Mouse (Mus musculus): Measurements from ENCODE around the gene Tenm2. TPM values are rescaled to one million over a fixed set of nuclear protein-coding genes. Genes with fewer than 3 reads are reported as not detected.

Gene Tenm2
- total RNA-seq, 2 experiments from 2014 or later, result 0.07 TPM

DNA sequence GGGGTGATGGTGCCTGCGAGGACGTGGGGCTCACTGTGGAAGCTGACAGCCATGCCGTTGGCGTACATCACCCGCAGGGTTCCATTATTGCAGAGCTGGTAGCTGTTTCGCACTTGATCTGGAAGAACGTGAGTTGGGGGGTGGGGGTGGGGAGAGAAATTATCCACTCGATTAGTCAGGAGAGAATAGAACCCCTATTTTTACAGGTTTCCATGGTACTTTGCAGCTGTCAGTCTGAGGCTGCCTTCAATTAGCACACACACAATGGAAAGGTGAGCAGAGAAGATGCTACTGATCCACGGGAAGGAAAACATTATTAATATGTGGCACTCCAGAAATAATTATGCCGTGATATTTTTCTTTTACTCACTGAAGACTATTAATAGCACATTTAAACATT, 1195.9 kb downstream of the Tenm2 start:
- intact Hi-C loops (cut with DNase I), result loop anchor here (10.0 kb wide), 1 partner anchor 455 kb away; no protein-coding TSS in a partner anchor
- no peak for DNase-seq

DNA sequence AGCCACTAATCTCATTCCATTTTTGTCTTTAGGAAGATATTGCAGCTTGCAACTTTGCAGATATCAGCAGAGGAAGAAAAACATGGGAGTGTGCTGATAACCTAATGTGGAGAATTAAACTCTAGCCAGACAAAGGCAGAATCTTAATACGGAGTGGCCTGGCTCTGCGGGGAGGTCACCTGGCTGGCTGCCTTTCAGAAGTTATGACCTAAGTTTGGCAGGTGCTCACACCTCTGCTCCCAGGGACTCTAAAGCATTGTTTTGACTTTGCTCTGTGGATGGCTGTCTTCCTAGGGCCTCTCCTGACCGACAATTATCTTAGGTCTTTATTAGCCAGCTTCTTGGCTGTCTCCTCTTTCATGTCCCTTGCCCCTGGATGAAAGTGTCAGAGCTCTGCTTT, 1197.4 kb downstream of the Tenm2 start:
- intact Hi-C loops (cut with DNase I), result no loop called here
- peak in 1 of 2 experiments; percentile 16 for DNase-seq

DNA sequence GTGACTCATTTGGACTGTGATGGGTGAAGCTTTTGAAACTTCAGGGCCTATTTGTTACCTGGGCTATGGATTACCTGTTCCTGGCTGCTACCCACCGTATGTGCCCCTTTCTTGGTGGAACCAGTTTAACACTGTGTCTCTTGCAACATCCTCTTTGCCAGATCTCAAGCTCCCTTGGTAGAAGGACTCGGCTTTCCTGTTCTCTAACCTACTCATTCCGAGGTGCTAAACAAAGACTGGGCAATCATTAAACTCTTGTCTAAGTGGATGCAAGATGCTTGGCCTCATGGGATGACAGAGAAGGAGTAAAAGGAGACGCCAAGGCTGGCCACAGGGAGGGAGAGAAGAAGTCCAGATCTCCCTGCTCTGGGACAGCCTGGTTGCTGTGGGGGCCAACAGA, 1198.5 kb downstream of the Tenm2 start:
- no peak for DNase-seq
- intact Hi-C loops (cut with DNase I), result no loop called here

DNA sequence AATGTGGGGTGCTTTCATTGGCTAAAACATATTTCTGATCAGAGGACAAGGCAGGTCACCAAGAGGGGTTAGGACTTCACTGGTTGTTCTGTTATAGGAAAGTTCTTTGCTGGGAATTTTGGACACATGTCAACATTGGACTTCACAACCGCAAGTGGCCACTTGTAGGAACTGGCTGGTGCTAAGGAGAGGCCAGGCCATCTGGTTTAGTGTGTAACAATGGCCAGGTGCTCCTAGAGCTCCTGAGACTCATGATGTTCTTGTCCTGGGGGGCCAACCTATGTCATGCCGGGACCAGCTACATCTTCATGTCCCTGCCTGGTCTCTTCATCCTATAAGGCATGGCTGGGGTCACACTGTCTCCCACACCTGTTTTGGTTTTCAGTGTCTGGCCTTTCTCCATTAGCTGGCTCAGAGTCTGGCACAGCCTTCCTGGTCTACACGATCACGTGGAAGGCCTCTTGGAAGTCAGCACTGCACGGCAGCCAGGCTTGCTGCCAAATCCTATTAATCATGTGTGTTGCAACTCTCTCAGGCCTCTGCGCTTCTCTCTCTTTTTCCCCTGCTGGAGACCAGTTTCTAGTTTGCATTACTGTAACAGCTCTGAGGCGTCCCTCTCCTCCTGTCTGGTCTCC, 1199.6 kb downstream of the Tenm2 start:
- DNase-seq, result peak; percentile 88
- intact Hi-C loops (cut with DNase I), result no loop called here

DNA sequence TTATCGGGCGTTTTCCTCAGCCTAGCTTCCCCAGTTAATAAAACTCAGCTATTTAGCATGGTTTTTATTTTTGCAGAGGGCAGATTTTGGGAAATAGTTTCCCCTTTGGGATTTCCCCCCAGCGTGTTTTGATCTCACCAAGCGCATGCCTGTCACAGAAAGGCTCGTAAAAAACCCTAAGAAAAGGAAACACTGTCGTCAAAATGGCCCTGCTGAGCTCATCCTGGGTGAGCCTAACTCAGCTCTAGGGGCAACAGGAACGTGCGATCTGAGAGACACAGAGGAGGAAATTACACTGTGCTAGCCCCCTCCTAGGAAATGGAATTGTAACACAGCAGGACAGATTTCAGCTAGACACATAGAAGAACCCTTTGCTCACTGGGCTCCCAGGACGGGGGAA, 1204.0 kb downstream of the Tenm2 start:
- DNase-seq, result no peak
- intact Hi-C loops (cut with DNase I), result no loop called here

DNA sequence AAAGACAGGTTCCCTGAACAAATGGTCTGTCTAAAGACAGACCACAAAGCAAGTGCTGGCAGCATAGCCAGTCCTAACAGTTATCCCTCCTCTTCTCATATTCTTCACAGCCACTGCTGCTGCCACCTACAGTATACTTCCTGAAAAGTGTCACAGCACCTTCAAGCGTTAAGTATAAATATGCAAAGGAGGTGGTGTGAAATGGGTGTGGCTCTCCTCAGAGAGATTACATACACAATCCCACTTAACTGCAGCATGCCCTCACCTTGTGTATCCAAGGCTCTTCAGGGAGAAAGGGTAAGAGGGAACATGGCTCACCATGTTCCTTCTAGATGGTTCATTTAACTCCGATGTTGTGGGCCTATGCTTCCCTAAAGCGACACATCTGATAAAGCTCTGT, 1215.8 kb downstream of the Tenm2 start:
- intact Hi-C loops (cut with DNase I), result no loop called here

DNA sequence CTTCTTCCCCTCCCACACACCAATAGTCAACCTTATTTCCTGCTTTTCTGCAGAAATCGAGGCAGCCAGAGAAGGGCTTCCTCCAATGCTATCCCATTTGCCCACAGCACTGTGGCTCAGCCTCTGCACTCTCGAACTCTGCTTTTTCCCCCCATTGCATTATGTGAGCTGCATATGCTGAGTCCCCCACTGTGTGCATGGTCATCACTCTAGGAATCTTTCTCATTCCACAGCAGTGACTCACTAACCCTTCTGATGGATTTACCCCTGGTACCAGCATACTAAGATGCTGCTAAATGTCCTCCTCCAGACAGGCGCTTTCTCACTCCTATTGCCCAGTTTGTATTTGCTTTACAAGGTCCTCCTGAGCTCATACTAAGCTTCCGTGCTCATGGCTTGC, 1222.6 kb downstream of the Tenm2 start:
- DNase-seq, result no peak
- intact Hi-C loops (cut with DNase I), result no loop called here

More for the DNA sequence above, 1215.8 kb downstream of the Tenm2 start:
- DNase-seq, result no peak

DNA sequence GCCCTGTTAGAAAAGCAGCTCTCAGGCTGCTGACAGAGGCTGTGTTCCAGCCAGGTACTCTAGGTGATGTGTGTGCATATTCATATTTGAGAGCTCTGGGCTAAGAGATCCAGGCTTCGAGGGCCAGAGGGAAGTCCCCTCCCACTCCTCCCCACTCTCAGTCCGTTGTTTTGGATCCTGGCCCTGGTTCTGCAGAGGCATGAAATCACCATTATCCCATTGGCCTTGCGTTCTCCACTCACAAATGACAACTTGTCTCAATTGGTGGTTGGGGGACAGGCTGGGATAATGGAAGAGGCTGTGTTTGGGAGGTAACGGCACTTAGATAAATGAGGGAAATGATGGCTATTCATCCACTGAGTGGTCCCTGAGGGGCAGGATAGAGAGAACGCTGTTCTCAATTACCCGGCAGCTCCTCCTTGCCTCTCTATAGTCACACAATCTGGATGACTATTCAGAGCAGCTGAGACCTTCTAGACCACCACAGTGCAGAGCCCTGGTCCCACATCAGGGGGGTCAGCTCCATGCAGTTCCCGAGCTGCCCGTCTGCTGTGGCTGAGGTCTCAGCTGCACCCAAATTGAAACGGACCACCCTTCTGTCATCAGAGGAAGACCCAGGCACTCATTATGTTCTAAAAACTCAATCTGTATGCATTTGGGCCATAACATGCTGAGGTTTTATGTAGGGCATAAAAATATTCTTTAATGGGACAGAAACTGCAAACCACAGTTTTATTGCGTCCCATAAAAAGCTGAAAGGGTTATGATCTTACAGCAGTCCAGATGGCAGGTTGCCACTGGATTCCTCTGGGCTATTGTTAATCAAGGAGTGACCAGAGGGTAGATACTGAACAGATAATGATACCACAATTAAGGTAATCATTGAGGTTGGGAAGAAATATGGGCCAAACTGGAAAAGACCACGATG, 1226.2 kb downstream of the Tenm2 start:
- intact Hi-C loops (cut with DNase I), result no loop called here
- no peak for DNase-seq

DNA sequence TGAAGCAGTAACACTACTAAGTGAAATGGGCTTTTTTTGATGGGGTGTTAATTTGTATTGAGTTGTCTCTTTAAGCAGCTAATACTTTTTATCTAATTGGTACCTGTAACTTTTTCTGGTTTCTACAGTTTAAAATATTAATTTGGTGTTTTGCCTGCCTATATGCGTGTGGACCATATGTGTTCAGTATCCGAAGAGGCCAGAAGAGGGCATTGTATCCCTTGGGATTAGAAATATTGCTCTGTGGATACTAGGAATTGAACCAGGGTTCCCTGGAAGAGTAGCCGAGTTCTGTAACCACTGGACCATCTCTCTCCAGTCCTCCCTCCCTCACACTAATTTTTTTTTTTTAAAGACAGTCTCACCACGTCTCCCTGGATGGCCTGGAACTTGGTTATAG, 1232.9 kb downstream of the Tenm2 start:
- no peak for DNase-seq
- intact Hi-C loops (cut with DNase I), result no loop called here

DNA sequence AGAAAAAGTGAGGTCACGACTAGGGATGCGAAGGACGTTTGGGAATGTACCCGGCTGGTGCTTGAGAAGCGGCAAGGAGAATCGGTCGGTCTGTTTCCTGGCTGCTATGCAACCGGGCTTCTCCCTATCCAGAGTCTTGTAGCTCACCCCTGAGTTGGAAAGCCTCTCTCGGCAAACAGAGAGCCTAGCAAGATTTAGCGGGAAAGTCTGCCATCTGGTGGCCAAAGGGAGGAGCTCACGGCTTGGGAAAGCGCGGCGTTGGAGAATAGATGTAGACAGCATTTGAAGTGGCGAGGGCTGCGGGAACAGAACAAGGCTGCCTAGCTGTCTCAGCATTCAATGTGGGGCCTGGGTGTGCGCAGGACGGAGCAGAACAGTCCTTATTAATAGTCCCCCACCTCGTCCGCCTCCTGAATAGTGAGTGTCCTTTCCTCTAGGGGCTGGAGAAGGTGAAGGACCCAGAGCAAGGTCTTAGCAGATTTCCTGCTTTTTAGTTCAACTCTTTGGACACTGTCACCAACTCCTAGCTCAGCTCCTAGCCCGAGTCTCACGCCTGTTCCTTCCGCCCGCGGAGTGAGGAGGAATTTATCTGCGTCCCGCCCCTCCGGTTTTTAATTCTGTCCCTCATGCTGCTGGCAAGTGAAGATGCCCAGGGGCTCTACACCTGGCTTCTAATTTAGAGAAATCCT, 1234.3 kb downstream of the Tenm2 start:
- DNase-seq, result peak; percentile 91 to 93
- intact Hi-C loops (cut with DNase I), result loop anchor here (1.0 kb wide), 3 partner anchors 79 to 1158 kb away; no protein-coding TSS in a partner anchor

DNA sequence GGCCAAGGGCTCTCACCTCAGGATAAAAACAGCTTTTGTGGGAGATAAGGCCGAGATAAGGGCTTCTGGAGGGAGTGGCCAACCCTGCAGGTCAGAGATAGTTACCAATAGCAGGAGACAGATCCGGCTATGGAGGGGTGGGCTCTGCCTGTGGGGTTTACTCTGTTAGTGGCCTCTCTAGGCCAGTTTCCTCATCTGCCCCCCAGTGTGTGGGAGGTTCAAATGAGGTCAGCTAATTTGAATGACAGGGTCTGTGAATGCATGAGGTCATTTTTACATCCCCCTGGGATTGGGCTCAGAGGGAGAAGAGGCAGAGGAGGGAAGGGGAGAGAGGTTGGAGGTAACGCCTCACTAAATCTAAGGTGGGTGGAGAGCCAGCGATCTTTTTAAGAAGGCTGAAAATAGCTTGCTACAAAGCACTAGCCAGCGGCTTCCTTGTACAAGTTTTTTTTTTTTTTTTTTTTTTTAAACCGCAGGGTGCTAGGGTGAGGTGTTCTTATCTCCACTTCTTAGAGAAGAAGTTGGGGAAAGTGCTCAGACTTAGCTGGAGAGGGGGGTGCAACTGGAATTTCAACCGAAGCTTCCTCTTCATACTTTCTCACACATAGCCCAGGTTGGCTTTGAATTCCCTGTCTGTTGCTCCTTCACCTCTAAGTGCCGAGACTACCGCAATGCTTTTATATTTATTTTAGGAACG, 1235.0 kb downstream of the Tenm2 start:
- intact Hi-C loops (cut with DNase I), result loop anchor here (1.0 kb wide), 3 partner anchors 78 to 1157 kb away; no protein-coding TSS in a partner anchor

DNA sequence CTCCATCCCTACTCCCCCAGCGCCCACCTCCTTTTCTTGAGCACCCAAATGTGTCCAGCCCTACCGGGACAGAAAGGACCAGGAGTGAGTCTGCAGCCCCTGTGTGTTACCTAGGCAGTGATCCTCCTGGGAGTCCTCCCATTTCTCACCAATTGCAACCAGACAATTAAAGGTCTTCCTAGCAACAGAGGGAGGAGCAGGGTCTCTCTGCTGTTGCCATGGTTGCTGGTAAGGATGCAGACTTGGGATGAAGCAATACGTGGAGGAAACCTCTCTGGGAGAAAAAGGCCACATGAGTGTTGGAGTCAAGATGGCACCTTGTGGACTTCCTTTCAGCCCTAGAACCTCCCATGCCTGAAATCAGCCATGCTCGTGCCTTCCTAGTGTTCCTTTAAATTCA, 1235.7 kb downstream of the Tenm2 start:
- DNase-seq, result no peak
- intact Hi-C loops (cut with DNase I), result no loop called here

More for the DNA sequence above, 1235.0 kb downstream of the Tenm2 start:
- no peak for DNase-seq

DNA sequence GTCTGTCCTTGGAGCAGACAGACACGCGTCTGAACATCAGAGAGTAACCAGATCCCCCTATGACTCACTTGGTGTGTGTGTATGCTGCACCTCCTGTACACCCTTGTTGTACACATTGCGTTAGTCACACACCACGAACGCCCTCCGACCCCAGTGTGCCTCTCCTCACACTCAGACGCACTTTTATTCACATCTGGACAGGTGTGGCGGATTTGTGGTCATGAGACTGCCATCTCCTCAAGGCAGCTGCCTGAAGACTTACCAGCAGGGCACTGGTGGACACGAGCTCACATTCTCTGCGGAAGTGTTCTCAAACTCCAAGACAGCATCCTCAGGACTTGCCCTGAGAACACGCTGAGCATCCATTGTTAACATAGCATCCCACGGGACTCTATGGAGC, 1237.7 kb downstream of the Tenm2 start:
- intact Hi-C loops (cut with DNase I), result no loop called here
- no peak for DNase-seq

DNA sequence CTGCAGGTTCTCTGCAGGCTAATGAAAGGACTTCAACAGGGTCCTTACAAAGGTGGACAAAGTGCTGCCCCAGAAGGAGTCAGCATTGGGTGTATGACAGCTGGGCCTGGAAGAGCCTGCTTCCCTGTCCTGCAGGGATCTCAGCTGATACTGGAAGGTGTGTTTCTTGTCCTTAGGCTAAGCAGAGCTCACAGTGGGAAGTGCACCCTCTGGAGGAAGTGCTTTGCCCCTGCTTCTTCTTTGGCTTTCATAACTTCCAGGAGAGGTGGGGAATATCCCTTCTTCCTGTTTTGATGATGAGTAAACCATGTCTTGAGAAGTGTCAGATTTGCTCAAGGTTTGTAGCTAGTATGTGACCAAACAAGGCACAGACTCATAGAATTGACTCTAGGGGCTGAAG, 1240.5 kb downstream of the Tenm2 start:
- no peak for DNase-seq
- intact Hi-C loops (cut with DNase I), result no loop called here

DNA sequence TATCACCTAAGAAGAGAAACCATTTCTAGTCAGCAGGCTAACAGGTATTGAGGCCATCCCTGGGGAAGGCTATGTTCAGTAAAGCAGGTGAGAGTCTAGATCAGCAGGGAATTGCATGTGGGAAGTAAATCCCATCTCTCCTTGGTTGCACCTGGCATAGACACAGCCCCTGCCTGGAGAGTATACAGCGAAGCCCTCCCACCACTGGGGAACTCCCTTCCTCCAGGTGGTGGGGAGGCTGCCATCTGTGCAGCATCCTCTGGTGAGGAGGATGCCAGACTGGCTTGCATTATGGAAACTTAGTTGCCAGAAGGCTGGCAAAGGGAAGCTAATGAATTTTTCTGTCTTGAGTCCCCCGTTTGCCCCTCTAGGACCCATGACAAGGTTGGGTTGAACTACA, 1243.9 kb downstream of the Tenm2 start:
- intact Hi-C loops (cut with DNase I), result no loop called here
- no peak for DNase-seq

DNA sequence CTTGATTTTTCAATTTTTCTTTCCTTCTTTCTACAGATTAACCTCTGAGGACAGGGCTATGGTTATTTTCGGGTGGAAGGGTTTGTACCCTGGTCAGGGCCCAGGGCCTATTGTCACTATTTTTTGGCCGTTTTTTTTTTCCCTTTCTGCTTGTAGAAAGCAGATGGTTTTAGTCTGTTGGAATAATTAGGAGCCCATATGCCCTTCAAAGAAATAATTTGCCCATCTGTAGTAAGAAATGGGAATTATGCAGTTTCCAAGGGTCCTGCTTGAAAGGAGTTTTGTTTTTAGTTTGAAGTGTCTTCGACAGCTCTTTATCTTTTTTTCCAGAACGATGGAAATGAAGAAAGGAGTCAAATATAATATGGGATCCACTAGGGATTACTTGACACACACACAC, 1245.8 kb downstream of the Tenm2 start:
- intact Hi-C loops (cut with DNase I), result no loop called here
- no peak for DNase-seq

DNA sequence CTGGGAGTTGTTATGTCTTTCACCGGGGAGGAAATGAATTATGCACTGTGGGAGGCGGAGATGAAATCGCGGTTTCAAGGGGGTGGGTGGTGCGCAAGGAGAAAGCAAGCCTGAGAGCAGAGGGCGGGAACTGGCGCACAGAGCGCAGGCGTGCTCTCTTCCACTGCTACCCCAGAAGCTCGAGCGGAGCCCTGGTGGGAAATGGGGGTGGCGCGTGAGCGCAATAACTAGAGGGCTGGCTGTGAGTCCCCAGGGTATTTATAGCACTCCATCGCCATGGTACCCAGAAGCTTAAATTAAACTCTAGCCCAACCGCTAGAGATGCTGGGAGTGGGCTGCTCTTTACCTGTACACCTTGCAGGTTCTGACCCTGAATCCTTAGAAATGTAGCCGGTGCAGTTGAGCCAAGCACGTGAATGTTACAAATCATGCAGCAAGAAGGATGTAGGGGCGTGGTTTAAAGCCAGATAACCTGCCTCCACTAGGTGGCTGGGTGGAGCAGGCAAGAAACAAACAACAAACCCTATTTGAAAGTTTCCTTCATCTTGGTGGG, 1249.8 kb downstream of the Tenm2 start:
- intact Hi-C loops (cut with DNase I), result no loop called here
- DNase-seq, result peak; percentile 6 to 11

DNA sequence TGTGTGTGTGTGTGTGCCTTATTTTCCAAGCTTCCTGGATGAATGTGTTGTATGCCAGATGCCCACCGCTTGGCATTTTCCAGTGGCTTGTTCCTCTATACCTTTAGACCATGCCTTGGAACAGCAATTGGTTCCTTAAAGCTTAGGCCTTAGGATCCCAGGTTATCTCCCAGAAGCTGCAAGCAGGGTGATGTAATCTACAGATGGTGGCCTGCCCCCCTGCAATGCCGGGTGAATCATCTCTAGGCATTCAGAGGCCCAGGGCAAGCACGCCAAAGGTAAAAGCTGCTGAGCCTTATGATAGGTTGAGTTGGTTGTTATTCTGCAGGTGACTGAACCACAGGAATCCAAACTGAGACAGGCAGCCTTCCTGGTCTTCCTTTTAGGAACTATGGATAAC, 1253.0 kb downstream of the Tenm2 start:
- DNase-seq, result no peak
- intact Hi-C loops (cut with DNase I), result no loop called here

DNA sequence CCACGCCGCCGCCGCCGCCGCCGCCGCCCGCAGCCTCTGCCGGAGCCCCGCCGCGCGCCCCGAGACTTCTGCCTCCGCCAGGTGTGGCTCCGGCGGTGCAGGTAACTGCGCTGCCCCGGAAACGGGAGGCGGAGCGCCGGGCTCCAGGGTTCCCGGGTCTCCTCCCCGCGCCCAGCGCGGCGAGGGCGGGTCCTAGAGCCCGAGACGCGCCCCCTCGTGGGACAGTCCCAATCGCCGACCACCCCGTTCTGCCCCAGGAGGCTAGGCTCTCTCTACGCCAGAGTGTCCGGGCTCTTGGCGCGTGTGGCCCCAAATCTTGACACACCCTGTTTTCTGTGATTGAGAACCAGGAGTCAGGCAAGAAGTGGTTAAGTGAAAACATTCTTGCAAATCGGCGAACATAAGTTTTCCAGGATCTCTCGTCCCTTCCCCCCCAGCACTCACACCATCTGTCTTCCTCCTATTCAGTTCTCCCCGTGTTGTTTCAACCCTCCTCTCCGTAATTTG, 1255.3 kb downstream of the Tenm2 start, which contains the start of gene Wwc1:
Wwc1 (minus strand) TSS at position 117 of the 507 bp plus-strand sequence.
- DNase-seq, result peak; percentile 37 to 44
- intact Hi-C loops (cut with DNase I), result no loop called here
